Mouse (Mus musculus): ENCODE data around the gene Large1. TPM values are rescaled to one million over a fixed set of nuclear protein-coding genes. Genes with fewer than 3 reads are reported as not detected.

The Large1 gene
- polyA plus RNA-seq, 1 experiment from 2014 or later: 1.1 TPM

GRCm38 (mm10) chr8:72815681-72816080 is 537.7 kb downstream of the Large1 start:
- Histone ChIP-seq H3K27me3 (ENCODE audit: insufficient read depth, low read length) (no peaks in the 10 kb centered on the region), H3K27ac (ENCODE audit: low read depth) (0 out of 2 replicates have a peak overlapping the region, but pooled peaks have one; percentile 1), H3K9me3 (ENCODE audit: low read length) (no peaks in the 10 kb centered on the region), H3K9ac (replicated peaks) (no peak overlapping the region), H3K4me1 (ENCODE audit: insufficient read depth) (no peaks in the 10 kb centered on the region), H3K36me3 (replicated peaks; ENCODE audit: insufficient read depth, low read length) (no peaks in the 10 kb centered on the region; the same call in 1 of the 2 replicates), H3K4me3 (ENCODE audit: low read depth, low read length) (no peak overlapping the region), H3K4me2 (ENCODE audit: low read depth, low read length) (no peak overlapping the region)
- WGBS (ENCODE audit: insufficient replicate concordance): 56% methylated on average over 7 of the region's 7 CpGs
- TF ChIP-seq EP300 (IDR thresholded peaks at IDR 0.05; ENCODE audit: low read depth) (no peak), CTCF (IDR thresholded peaks at IDR 0.05; ENCODE audit: low read depth) (peak; percentile 36)
- ATAC-seq (peak; percentile 53; the same call in 1 of the 2 replicates), DNase-seq (peak; percentile 41)

GRCm38 (mm10) chr8:72812690-72813089 is 540.6 kb downstream of the Large1 start:
- H3K27ac ChIP-seq (ENCODE audit: low read depth): no peak overlapping the region
- H3K27me3 ChIP-seq (ENCODE audit: insufficient read depth, low read length): no peaks in the 10 kb centered on the region
- no peak overlapping the region for H3K4me2 ChIP-seq (ENCODE audit: low read depth, low read length)
- H3K9me3 ChIP-seq (ENCODE audit: low read length): no peaks in the 10 kb centered on the region
- TF ChIP-seq CTCF (IDR thresholded peaks at IDR 0.05; ENCODE audit: low read depth) (0 out of 2 replicates have a peak, but pooled peaks have one; percentile 23), EP300 (IDR thresholded peaks at IDR 0.05; ENCODE audit: low read depth) (no peak)
- H3K4me3 ChIP-seq (ENCODE audit: low read depth, low read length): no peak overlapping the region
- no peaks in the 10 kb centered on the region for H3K4me1 ChIP-seq (ENCODE audit: insufficient read depth)
- H3K9ac ChIP-seq (replicated peaks): no peak overlapping the region
- DNase-seq: no peak
- no peak for ATAC-seq
- whole genome bisulfite sequencing (ENCODE audit: insufficient replicate concordance): 79% methylated on average over 3 of the region's 3 CpGs
- no peaks in the 10 kb centered on the region; the same call in 1 of the 2 replicates for H3K36me3 ChIP-seq (replicated peaks; ENCODE audit: insufficient read depth, low read length)

- 81% methylated on average over 2 of the region's 2 CpGs for WGBS (ENCODE audit: insufficient replicate concordance)
- Histone ChIP-seq H3K4me3 (ENCODE audit: low read depth, low read length) (no peak overlapping the region), H3K9me3 (ENCODE audit: low read length) (no peaks in the 10 kb centered on the region), H3K4me2 (ENCODE audit: low read depth, low read length) (no peak overlapping the region), H3K36me3 (replicated peaks; ENCODE audit: insufficient read depth, low read length) (no peaks in the 10 kb centered on the region), H3K9ac (replicated peaks) (no peak overlapping the region), H3K4me1 (ENCODE audit: insufficient read depth) (no peaks in the 10 kb centered on the region), H3K27ac (ENCODE audit: low read depth) (no peak overlapping the region), H3K27me3 (ENCODE audit: insufficient read depth, low read length) (no peaks in the 10 kb centered on the region)
- ATAC-seq: no peak
- no peak for DNase-seq
- TF ChIP-seq EP300 (IDR thresholded peaks at IDR 0.05; ENCODE audit: low read depth) (no peak), CTCF (IDR thresholded peaks at IDR 0.05; ENCODE audit: low read depth) (no peak)
Measured at GRCm38 (mm10) chr8:72801583-72801982, 551.8 kb downstream of the Large1 start.

GRCm38 (mm10) chr8:72780644-72781043 is 572.7 kb downstream of the Large1 start:
- no peak overlapping the region for H3K9ac ChIP-seq (replicated peaks)
- no peak for DNase-seq
- 87% methylated on average over 4 of the region's 4 CpGs for WGBS (ENCODE audit: insufficient replicate concordance)

GRCm38 (mm10) chr8:72777797-72778196 is 575.5 kb downstream of the Large1 start:
- H3K4me2 ChIP-seq (ENCODE audit: low read depth, low read length): no peak overlapping the region
- no peak overlapping the region for H3K4me3 ChIP-seq (ENCODE audit: low read depth, low read length)
- WGBS (ENCODE audit: insufficient replicate concordance): 79% methylated on average over 1 of the region's 1 CpGs
- no peaks in the 10 kb centered on the region for H3K36me3 ChIP-seq (replicated peaks; ENCODE audit: insufficient read depth, low read length)
- TF ChIP-seq CTCF (IDR thresholded peaks at IDR 0.05; ENCODE audit: low read depth) (no peak), EP300 (IDR thresholded peaks at IDR 0.05; ENCODE audit: low read depth) (no peak)
- H3K9ac ChIP-seq (replicated peaks): no peak overlapping the region
- DNase-seq (no peak), ATAC-seq (no peak)
- no peaks in the 10 kb centered on the region for H3K4me1 ChIP-seq (ENCODE audit: insufficient read depth)
- no peaks in the 10 kb centered on the region for H3K27me3 ChIP-seq (ENCODE audit: insufficient read depth, low read length)
- H3K27ac ChIP-seq (ENCODE audit: low read depth): no peak overlapping the region
- peaks cover 3% of the 10 kb centered on the region; the same call in 1 of the 2 replicates for H3K9me3 ChIP-seq (ENCODE audit: low read length)

More at GRCm38 (mm10) chr8:72780644-72781043, 572.7 kb downstream of the Large1 start:
- H3K27me3 ChIP-seq (ENCODE audit: insufficient read depth, low read length): no peaks in the 10 kb centered on the region
- ATAC-seq: no peak
- H3K27ac ChIP-seq (ENCODE audit: low read depth): no peak overlapping the region
- H3K4me1 ChIP-seq (ENCODE audit: insufficient read depth): no peaks in the 10 kb centered on the region
- H3K4me3 ChIP-seq (ENCODE audit: low read depth, low read length): no peak overlapping the region
- H3K36me3 ChIP-seq (replicated peaks; ENCODE audit: insufficient read depth, low read length): no peaks in the 10 kb centered on the region
- peaks cover 3% of the 10 kb centered on the region; the same call in 1 of the 2 replicates for H3K9me3 ChIP-seq (ENCODE audit: low read length)
- no peak overlapping the region for H3K4me2 ChIP-seq (ENCODE audit: low read depth, low read length)
- TF ChIP-seq EP300 (IDR thresholded peaks at IDR 0.05; ENCODE audit: low read depth): no peak
- no peak for TF ChIP-seq CTCF (IDR thresholded peaks at IDR 0.05; ENCODE audit: low read depth)

- H3K27me3 ChIP-seq (ENCODE audit: insufficient read depth, low read length): no peaks in the 10 kb centered on the region
- no peaks in the 10 kb centered on the region for H3K36me3 ChIP-seq (replicated peaks; ENCODE audit: insufficient read depth, low read length)
- TF ChIP-seq CTCF (IDR thresholded peaks at IDR 0.05; ENCODE audit: low read depth) (no peak), EP300 (IDR thresholded peaks at IDR 0.05; ENCODE audit: low read depth) (no peak)
- no peaks in the 10 kb centered on the region for H3K9me3 ChIP-seq (ENCODE audit: low read length)
- no peak for ATAC-seq
- H3K4me2 ChIP-seq (ENCODE audit: low read depth, low read length): no peak overlapping the region
- H3K9ac ChIP-seq (replicated peaks): no peak overlapping the region
- WGBS (ENCODE audit: insufficient replicate concordance): 64% methylated on average over 7 of the region's 7 CpGs
- H3K4me3 ChIP-seq (ENCODE audit: low read depth, low read length): no peak overlapping the region
- DNase-seq: no peak
- no peaks in the 10 kb centered on the region for H3K4me1 ChIP-seq (ENCODE audit: insufficient read depth)
- H3K27ac ChIP-seq (ENCODE audit: low read depth): no peak overlapping the region
Measured at GRCm38 (mm10) chr8:72766777-72767176, 586.6 kb downstream of the Large1 start.
